Mouse (Mus musculus) thymus, postnatal 10 days (tissue): Measurements from ENCODE around the gene Gm5538.

Experiments
- DNase-seq, 2 experiments: peaks; one replicate each; pipeline ENCODE4 v3.0.0; 2021; ENCODE audit warnings: low spot score in 2 of 2

Gm5538 gene

DNA sequence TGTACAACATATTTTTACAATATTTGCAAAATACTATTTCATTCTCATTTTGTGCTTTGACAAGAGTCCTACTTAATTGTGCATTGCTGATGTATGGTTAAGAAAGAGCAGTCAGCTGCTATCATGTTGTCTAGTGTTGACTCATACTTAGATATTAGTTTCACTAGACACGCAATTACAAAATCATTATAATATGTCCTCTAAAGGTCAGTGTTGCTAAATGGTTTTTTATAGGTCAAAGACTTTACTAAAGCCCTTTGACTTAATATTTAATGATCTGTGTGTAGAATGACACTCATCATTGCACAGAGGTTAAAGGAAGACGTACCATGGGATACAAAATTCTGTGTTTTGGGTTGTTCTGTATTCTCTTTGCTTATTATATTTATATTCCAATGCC, at the start of gene Gm5538:
Gene Gm5538, plus strand, starts transcription at position 301 of the 400 bp plus-strand sequence.
- no peak for DNase-seq

DNA sequence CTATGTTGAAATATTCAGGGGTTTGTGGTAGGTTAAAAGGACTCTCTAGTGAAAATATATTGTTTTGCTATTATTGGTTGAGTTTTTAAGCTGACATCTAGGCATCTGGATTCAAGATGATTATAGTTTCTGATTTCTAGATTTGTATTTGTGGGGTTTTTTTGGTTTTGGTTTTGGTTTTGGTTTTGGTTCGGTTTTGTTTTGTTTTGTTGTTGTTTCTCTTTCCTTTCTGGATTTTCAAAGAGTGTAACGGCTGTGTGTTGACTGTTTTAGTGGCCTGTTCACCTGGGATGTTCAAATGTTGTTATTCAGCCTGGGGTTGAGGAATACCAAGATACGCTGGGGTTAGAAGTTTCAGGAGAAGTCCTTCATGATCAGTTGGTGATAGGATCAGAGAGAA, 32.2 kb upstream of the Gm5538 start:
- DNase-seq = no peak

DNA sequence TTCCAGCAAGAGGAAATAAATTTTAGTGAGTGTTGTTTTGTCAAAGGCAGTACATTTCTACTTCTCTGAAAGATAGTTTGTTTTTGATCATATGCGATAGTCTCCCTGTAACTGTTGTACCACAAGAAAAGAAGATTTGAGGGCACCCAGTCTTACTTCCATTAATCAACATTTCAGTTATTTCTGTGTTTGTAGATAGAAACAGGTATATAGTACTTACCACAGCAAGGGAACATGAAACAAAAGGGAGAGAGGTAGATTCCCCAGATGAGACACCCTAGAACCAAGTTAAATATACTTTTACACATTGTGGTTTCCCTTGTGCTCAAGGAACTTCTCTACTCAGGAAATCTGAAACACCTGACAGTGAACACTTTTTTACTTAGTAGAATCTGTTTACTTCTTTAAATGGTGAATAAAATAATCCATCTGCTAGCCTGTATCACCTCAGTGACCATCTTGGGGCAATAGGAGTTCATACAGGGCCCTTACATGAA, 26.9 kb upstream of the Gm5538 start:
- DNase-seq = peak in 1 of 2 experiments; percentile 5

DNA sequence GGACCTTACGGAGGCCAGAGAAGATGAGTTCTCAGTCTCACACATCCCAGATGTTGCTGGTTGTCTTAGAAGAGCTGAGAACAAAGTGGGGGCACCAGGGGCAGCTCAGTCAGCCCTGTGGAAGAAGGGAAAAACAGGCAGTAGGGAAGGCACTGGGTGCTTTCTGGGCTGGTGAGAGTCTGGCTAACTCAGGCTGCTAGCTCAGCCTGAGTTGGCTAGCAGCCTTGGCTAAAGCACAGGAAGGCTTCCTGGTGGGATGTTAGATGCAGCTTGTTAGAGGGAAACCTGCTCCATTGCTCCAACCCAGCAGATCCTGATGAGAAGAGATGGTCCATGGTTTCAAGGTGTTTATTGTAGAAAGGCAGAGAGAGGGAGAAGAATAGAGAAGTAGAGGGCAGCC, 10.3 kb downstream of the Gm5538 start:
- DNase-seq = no peak

DNA sequence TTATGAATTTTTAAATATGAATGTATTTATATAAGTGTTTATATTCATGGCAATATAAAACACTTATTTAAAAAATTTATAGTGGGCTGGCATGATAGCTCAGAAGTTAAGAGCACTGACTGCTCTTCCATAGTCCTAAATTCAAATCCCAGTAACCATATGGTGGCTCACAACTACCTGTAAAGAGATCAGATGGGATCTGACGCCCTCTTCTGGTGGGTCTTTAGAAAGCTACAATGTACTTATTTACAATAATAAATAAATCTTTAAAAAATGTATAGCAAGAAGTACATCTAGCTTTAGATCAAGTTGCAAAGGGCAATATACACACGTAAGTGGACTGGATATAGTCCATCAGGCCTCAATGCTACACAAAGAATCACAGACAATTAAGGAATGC, 14.6 kb downstream of the Gm5538 start:
- peak in 1 of 2 experiments; percentile 59 for DNase-seq
